Mouse (Mus musculus) adrenal gland, postnatal 25 days (tissue): ENCODE data around the gene Olfr1412. TPM values are rescaled to one million over a fixed set of nuclear protein-coding genes. Genes with fewer than 3 reads are reported as not detected.

Source experiments
- DNase-seq: peaks from one replicate; pipeline ENCODE4 v3.0.0; 2021; ENCODE audit warnings: mixed read lengths
- total RNA-seq: library from RNA; stranded (reverse); gene quantifications from 2 replicates; pipeline ENCODE4 v1.2.3, GENCODE M21; 2021

Gene Olfr1412
- total RNA-seq, 1 experiment from 2014 or later = not detected

GRCm38 (mm10) chr1:92638181-92638580 lies 52.6 kb downstream of the Olfr1412 start:
- DNase-seq = peak; percentile 32

- DNase-seq = no peak
Observed at GRCm38 (mm10) chr1:92638736-92639135, 53.2 kb downstream of the Olfr1412 start.

GRCm38 (mm10) chr1:92640393-92640792 lies 54.8 kb downstream of the Olfr1412 start:
- DNase-seq = no peak

Other genes starting within 250 kb of the Olfr1412 start
- gene Ndufa10, start 111.9 kb upstream of the Olfr1412 start, total RNA-seq = 337 and 339 TPM in 2 replicates
- gene Olfr1416, start 100.7 kb upstream of the Olfr1412 start, total RNA-seq = not detected in 2 replicates
- gene Olfr1415, start 89.7 kb upstream of the Olfr1412 start, total RNA-seq = not detected in 2 replicates
- not detected in 2 replicates for gene Olfr1414, start 67.1 kb upstream of the Olfr1412 start, total RNA-seq
- gene Olfr1413, start 14.5 kb upstream of the Olfr1412 start, total RNA-seq = not detected in 2 replicates
- not detected in 2 replicates for gene Olfr1411, start 8.6 kb downstream of the Olfr1412 start, total RNA-seq
- gene Olfr1410, start 20.0 kb downstream of the Olfr1412 start, total RNA-seq = not detected in 2 replicates
- not detected in 2 replicates for gene Olfr12, start 32.0 kb downstream of the Olfr1412 start, total RNA-seq
- gene Cops9, start 56.2 kb downstream of the Olfr1412 start, total RNA-seq = 311 and 345 TPM in 2 replicates
- gene Otos, start 63.1 kb downstream of the Olfr1412 start, total RNA-seq = not detected in 2 replicates
- 66.0 and 69.4 TPM in 2 replicates for gene Gpc1, start 245.9 kb downstream of the Olfr1412 start, total RNA-seq